Mouse (Mus musculus) brain, embryonic 14.5 days (tissue): ENCODE data around the gene Kap.

Experiments used
- CTCF ChIP-seq: fragments of 200-500 bp; IDR thresholded peaks from 2 replicates; pipeline ENCODE4 v1.5.1; 2012; ENCODE audit warnings: inconsistent platforms, mild to moderate bottlenecking, moderate library complexity, borderline replicate concordance; ENCODE audit not compliant: insufficient read depth, insufficient read length; ENCODE audit errors: extremely low read depth
- POLR2A ChIP-seq: fragments of 200-500 bp; IDR thresholded peaks from 2 replicates; pipeline ENCODE4 v1.6.1; 2012; ENCODE audit warnings: mild to moderate bottlenecking, inconsistent platforms, borderline replicate concordance; ENCODE audit not compliant: poor library complexity, insufficient read depth, insufficient read length, severe bottlenecking; ENCODE audit errors: extremely low read depth

DNA sequence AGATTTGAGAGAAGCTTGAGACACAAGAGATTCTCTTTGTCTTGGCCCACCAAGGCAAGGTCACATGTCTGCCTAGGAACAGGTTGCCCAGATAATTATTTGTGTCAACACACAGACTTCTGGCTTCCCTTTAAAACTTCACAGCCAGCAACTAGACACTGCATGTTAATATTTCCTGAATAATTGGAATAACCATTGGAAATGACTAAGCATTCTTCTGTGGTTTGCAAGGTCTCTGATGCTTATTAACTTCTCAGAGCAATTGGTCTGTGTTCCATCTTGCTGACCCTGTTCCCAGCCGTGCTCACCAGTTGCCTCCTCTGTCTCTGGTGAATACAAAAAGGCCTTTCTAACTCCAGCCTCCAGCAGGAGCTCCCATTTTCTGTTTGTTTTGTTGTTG is 17.6 kb upstream of the Kap start:
- TF ChIP-seq CTCF (no peak), POLR2A (no peak)
